Mouse (Mus musculus) cerebellum, adult 2 months (tissue): Measurements from ENCODE around the gene 4931414P19Rik.

Experiments used
- CTCF ChIP-seq: fragments of 200-500 bp; IDR thresholded peaks from 2 replicates; pipeline ENCODE4 v1.5.1; 2011; ENCODE audit warnings: low read depth, mild to moderate bottlenecking, control low read depth, low read length, moderate library complexity, borderline replicate concordance; ENCODE audit not compliant: insufficient read depth
- POLR2A ChIP-seq: fragments of 200-500 bp; IDR thresholded peaks from 2 replicates; pipeline ENCODE4 v1.6.1; 2011; ENCODE audit warnings: low read length, control low read depth, borderline replicate concordance; ENCODE audit not compliant: insufficient read depth

DNA sequence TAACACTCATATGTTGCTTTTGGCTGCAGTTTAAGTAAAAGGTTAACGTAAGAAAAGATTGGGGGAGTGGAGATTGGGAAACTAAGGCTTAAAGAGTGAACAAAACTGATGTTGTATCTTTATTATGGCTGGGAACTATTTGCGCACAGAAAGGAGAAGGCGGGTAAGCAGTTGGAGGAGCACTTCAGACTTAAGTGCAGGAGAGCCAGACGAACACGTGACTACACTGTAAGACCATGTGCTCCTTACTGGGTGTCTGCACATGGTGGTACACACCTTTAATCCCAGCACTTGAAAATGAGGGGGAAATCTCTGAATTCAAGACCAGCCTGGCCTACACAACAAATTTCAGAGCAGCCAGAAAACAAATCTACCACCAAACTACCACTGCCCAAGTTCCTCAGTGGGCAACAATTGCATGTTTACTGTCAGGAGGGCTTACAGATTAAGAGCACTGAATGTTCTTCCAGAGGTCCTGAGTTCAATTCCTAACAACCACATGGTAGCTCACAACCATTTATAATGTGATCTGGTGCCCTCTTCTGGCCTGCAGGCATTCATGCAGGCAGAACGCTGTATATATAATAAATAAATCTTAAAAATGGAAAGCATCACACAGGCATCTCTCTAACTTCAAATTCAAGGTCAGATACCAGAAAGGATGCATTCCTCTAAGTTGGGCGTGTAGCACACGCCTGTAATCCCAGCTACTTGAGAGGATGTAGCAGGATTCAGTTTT, 41.3 kb upstream of the 4931414P19Rik start:
- TF ChIP-seq CTCF (no peak), POLR2A (no peak)
